Mouse (Mus musculus): ENCODE results near the gene Gamt.
A peak's percentile ranks its signal among the peaks of the same experiment; 100 is the strongest.

Gamt gene

DNA sequence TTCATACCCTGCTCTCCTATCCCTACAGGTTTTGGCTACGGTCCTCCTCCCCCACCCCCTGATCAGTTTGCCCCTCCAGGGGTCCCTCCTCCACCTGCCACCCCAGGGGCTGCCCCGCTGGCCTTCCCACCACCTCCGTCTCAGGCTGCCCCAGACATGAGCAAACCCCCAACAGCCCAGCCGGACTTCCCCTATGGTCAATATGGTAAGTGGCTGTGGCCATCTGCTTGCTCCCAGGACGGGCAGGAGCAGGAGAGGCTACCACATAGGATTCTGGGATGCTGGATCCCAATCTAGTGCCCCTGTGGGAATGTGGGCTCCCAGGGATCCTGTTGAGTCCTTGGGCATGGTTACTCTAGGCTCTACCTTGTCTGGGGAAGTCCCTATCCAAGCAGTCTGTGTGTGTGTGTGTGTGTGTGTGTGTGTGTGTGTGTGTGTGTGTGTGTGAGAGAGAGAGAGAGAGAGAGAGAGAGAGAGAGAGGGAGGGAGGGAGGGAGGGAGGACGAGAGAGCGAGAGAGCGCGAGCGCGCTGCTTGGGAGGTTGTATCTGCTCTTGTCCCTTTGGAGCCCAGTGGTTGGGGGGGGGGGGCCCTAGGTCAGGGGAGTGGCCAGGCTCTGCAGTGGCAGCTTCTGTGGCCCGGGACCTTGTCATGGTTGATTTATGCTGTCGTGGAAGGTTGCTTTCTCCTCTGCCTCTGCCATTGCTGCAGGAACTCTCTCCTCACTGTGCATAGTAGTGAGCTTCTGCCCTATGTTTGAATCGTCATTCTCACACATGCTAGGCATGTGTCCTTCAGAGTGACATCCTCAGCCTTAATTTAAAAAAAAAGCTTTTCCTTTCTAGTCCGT lies 24.6 kb upstream of the Gamt start:
- DNase-seq (ENCODE audit: low read depth): no peak

DNA sequence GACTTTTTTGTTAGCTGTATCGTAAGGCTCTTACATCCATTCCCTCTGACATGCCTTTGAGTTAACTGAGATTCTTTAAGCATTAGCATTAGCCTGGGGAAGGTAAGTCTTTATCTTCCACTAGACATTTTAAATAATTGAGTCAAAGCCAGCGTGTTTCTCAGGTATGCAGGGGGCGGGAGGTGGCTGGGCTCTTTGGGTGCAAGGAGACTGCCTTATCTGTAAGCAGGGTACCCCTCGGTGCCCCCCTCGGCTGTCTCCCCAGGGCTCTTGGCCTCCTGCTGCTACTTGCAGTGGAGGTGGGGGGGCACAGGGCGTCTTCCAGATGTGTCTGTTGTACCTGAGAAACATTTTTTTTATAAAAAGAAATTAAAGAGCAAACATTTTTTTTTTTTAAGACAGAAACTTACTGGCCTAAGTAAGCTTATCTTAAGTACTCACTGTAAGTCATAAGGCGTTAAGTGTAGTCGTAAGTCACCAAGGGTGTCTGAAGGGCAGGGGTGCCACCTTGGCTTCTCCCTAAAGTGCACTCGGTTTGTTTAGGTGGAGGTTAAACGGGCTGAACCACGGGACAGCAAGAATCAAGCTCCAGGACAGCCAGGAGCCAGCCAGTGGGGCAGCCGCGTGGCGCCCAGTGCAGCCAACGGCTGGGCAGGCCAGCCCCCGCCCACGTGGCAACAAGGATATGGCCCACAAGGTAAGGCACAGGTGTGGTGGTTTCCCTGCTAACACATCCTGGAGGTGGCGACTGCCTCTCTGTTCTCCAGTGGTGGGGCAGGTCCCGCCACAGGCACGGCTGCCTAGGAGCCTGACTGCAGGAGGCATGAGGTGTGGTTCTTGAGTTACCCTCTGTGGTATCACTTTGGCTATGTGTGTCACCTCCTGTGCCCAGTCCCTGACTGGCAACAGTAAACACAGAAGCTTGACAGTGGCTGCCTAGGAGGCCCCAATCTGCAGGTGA lies 21.9 kb upstream of the Gamt start:
- DNase-seq (ENCODE audit: low read depth): no peak

DNA sequence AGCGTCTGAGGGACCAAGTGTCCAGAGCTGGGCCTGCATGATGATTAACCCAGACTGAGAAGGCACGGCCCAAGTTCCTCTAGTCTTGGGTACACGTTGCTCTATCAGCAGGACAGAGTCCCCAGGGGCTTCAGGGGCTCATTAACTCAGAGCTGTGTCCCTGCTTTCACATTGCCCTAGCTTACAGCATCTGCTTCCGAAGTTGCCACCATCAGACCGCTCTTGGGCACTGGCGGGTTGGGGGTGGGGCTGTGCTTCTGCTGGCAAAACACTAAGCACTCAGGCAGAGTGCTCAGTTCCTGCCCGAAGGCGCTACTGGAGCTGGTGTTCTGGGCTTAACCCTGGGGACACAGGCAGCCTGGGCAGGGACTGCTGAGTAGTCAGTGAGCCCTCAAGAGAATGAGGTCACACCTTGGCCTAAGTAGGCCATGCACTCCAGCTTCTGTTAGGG lies 21.1 kb upstream of the Gamt start:
- no peak for DNase-seq (ENCODE audit: low read depth)

DNA sequence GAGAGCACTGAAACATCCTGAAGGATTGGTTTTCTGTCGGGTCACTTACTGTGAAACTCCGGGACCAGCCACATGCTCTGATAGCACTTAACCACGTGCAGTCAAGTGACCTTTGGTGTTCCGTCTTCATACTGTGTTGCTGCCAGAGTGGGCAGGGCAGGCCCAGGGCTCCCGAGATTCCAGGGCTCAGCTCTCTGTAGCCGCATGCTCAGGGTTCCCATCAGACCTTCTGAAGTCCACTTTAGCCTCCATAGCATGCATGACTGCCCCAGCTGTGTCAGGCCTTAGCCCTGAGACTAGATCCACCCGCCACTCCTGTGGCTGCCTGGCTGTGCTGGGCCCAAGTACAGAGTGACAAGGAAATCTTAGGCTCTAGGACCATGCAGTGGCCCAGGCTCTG lies 20.5 kb upstream of the Gamt start:
- DNase-seq (ENCODE audit: low read depth): no peak

DNA sequence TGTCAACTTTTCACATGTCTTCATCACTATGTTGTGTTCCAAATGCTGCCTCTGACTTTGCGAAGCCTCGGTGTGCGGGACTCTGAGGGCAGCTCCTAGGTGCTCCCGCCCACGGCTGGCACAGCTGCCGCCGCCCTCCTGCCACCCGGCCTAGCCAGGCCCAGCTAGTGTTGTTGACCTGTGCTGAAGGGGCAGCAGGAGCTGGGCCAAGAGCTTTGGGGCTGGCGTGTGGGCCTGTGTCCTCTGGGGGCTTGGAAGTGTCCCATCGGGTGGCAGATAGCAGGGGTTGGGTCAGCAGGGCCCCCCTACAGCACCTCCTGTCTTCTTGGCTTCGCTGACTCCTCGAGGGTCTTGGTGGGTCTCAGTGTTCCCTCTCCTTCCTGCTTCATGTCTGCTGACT lies 18.5 kb upstream of the Gamt start:
- no peak for DNase-seq (ENCODE audit: low read depth)

DNA sequence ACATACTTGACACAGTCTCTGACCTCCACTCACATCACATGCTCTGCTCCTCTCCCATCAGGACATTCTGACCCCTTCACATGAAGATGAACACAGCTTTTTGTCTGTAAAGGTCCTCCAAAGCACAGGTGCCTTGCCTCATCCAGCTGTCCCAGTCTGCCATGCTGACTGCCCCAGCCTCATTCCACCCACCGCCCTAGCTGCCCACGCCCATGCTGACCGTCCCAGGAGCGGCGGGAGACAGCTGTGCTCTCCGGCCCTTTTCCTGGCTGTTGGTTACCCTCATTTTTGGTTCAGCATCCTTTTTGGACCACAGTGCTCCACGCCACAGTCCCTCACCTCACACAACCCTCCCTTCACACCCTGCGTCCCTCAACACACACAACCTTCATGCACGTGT lies 17.6 kb upstream of the Gamt start:
- DNase-seq (ENCODE audit: low read depth): no peak

DNA sequence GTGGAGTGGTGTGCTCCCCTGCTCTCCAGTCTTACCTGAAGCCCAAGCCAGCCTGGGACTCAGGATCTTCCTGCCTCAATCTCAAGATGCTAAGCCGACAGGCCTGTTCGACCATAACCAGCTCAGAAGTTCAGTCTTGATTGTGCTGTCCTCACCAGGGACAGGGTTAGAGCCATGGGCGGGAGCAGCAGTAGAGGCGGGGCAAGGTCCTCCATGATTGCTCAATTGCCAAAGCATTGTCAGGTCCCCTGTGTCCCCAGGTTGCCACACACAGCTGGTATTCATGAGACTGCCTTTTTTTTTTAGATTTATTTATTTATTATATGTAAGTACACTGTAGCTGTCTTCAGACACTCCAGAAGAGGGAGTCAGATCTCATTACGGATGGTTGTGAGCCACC lies 15.4 kb upstream of the Gamt start:
- no peak for DNase-seq (ENCODE audit: low read depth)

DNA sequence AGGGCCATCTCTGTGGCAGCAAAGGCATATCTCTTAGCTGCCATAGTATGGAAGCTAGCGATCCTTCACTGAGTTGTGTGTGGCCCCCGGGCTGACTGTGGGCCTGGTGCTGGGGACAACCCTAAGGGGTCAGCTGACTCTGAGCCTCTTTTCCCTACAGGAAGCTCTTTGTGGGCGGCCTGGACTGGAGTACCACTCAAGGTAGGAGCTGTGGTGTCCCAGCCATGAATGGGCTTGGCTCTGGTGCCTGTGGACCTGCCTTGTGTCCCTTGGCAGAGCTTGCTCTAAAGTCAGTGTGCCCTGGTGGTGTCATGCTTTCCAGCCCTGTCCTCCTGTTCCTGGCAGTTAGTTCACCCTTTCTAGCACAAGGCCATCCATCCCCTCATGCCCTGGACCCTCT lies 13.0 kb upstream of the Gamt start:
- no peak for DNase-seq (ENCODE audit: low read depth)

DNA sequence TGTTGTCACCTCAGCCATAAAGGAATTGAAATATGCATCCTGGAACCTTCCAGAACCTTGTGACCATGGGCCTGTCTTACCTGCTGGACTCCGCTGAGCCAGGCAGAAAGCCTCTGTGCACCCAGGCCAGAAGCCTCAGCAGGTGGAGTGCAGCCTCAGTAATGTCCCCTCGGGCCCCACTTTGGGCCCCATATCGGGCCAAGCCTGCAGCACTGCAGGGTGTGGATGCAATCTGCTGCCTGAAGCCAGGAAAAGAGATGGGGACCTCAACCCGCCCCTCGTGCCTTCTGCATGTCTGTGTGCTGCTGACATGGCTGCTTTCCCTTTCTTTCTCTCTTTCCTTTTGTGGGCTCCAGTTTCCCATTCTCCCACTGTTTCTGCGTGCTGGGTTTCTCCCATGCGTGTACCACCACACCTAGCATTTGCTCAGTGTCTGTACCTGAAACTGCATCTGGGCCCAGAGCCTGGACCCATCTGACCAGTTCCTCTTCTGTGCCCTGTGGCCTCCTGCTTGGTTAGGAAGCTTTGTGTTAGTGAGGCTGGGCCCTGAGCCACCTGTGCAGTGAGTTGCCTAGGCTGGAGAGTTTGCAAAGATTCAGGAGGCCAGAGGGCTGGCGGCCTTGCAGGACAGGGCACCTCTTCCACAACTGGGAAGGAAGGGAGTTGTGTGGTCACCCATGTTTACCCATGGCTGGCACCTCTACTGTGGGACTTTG lies 11.2 kb upstream of the Gamt start:
- DNase-seq (ENCODE audit: low read depth): no peak

DNA sequence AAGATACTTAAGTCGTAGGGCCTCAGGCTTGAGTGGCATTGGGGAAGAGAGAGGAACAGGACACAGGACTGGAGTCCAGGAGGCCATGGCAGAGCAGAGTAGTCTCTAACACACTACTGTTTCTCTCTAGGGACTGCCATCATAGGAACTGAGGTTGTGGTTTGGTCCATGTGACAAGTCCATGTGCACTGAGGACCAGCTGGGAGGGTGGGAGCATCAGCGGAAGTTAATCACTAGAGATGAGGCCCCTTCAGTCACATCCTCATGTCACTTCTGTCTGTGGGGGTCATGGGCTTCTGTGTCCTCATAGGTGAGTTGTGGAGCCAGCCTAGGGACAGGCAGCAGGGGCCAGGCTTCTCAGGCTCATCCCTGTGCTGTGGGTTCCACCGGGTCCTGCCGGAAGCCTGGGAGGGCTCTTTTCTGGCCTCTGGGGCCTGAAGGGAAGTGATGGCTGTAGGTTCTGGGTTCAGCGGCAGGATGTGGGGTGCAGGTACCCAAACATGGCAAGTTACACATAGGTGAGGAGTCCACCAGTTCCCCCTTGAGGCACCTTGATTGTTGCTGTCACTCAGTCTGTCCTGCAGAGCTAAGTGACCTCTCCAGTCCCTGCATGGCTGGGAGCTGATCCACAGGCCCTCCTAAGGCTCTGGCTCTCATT lies 10.5 kb upstream of the Gamt start:
- DNase-seq (ENCODE audit: low read depth): peak; percentile 45

DNA sequence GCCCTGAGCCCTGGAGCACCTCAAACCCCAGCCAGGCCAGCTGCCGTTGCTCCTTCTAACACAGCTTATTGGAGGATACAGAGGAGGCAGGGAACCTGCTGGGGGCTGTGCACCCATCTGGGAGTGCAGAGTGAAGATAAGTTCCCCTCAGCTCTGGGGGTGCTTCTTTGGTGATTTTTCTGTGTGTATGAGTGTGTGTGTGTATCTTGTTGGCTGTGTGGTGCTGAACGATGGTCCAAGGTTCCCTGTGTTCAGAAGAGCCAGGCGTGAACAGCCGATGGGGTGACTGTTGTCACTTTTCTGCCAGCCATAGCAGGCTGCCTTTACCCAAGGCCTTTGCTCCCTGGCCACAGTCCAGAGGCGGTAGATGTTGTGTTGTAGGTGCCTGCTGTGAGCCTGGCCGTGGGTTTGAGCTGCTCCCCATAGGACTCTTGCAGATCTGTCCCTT lies 9.9 kb upstream of the Gamt start:
- no peak for DNase-seq (ENCODE audit: low read depth)

DNA sequence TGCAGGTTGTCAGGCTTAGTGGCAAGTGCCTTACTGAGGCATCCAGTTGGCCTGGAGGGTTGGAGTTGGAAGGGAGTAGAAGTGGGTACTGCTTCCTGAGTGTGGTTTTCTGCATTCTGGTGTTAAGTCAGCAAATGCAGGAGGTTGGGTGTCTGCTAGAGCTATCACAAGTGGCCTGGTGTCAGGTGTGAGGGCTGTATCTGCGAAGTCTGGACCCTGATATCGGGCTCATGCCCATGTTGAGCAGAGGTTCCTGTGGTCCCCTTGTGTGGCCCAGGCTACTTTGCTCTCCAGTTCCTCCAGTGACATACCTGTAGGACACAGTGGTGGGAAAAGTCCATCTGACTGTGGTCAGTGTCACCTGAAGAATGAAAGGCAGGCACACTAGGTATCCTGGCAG lies 9.3 kb upstream of the Gamt start:
- no peak for DNase-seq (ENCODE audit: low read depth)

DNA sequence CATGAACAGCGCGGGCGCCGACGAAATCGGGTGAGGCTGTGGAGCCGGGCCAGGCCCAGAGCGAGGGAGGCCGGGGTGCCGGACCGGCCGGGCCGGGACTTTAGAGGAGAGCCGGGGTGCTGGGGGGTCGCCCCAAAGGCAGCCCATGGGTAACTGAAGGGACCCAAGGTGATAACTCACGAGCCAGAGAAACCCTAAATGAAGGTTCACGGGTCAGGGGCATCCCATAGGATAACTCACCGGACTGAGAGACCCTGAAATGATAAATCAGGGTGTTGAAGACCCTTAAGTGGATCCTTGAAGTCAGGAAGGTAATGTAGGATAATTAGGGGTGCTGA lies 4.3 kb upstream of the Gamt start:
- DNase-seq (ENCODE audit: low read depth): no peak

DNA sequence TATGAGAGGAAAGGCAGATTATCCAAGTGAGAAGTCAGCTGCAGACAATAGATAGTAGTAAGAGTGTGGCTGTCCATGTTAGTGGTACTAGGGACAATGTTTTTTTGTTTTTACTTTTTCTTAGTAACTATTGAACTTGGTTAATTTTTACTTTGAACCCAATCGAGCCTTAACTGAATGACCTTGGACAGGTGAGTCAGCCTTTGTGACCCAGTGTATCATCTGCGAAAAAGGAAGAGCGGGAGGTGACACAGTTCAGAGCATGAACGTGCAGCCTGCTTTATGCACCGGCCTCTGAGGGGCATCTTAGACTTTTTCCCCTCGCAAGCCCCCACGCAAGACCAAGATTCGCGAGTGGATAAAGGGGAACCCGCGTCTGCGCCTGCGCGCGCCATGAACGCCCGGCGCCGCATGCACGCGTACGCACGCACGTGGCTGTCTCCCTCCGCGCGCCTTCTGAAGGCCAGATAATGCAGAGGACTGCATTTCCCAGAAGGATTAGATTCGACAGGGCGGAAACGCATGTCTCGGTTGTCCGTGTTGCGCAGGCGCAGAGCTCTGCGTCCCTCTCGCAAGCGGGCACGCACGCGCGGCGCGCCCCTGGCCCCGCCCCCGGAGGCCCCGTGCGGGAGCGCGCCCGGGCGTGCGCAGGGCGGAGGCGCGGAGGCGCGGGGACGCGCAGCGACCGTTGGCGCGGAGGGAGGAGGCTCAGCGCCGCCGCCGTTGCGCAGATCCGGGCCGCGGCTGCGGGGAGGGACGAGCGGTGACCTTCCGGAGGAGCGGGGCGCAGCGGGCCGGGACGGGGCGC lies 3.7 kb upstream of the Gamt start:
- DNase-seq (ENCODE audit: low read depth): peak; percentile 99

DNA sequence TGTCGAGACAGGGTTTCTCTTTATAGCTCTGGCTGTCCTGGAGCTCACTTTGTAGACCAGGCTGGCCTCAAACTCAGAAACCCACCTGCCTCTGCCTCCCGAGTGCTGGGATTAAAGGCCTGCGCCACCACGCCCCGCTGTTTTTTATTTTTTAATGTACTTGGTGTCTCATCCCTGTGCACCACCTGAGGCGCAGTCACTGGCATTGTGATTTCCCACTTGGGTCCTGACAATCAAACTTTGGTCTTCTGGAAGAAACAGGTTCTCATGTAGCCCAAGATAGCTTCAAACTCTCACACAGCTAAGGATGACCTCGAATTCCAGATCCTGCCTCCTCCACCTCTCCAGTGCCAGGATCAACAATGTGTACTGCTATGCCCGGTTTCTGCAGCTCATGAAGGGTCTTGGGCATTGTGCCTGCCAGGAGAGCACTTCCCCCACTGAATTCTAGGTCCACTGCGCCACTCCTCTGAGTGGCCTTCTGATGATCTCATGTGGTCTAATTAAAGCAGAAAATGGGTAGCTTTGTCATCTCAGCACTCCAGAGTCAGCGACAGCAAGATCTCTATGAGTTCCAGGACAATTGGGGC lies 2.1 kb upstream of the Gamt start:
- DNase-seq (ENCODE audit: low read depth): no peak

DNA sequence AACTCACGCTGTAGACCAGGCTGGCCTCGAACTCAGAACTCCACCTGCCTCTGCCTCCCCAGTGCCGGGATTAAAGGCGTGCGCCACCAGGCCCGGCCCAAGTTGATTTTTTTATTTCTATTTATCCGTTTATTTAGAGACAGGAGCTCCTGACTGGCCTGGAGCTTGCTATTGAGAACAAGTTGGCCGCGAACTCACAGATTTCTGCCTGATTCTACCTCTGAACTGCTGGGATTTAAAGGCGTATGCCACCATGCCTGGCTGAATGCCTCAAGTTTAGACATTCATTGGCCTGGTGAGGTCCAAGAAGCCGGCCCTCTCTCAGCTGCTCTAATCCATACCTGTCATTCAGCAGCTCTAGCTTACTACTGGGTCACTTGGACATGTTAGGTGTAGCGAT lies 1.4 kb upstream of the Gamt start:
- no peak for DNase-seq (ENCODE audit: low read depth)

DNA sequence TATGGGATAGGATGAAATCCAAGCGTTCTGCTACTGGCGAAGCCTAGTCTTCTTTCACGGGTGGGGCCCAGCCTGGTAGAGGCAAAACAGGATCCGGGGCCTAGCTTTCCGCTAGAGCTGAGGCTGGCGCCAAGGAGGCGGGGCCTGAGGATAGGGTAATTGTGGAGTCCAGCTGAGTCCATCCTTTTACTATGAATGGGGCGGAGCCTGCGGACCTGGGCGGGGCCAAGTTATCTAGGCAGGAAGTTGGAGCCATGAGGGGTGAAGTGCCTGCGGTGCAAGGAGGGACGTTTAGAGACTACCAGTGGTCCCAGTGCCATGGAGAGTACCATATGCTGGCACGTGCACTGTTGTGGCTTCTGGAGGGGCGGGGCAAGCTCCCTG lies 765 bp upstream of the Gamt start:
- peak; percentile 90 for DNase-seq (ENCODE audit: low read depth)

DNA sequence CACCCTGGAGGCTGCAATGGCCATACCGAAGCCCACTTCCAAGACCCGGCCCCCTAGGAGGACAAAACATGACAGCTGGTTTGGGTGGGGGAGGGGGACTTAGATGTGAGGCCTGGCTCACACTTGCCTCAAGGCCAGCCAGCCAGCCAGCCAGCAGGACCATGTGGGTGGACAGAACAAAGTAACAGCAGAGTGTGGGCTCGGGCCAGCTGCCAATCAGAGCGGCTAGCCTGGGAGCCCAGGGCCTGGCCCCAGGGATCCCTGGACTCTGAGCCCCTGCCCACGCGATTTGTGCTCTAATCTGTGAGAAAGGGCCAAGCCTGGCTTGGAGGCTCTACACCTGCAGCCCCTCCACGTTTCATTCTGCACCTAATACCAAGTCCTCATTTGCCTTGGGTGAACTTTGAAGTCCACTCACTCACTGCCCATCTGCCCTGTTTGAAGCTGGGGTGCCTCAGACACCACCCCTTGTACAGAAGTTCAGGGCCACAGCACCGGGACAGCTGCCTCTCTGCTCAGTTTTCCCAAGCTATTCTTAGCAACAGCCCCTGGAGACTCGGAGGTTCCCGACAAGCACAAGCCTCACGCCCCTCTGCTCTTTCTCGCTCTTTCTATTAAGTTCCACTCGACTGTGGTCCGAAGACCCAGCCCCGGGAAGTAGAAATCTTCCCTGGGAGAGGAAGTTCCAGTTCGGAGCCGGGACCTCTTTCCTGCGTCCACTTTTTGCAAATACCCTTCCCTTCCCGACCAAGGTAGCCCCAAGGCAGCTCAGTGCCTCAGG lies 761 bp downstream of the Gamt start:
- DNase-seq (ENCODE audit: low read depth): peak; percentile 14

DNA sequence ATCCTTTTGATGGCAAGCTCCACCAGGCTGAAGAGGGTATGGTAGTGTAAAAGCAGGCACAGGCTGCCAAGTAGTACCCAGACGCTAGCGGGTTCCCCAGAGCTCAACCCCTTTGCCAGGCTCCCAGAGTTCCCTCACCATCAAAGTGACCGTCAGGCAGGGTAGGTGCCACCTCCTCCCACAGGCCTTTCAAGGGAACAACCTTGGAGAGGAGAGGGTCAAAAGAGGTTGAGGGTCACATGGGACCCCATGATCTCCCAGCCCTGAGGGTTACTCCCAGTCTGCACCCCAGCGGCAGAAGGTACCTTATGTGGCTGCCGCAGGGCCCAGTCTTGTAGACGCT lies 1.4 kb downstream of the Gamt start:
- DNase-seq (ENCODE audit: low read depth): no peak
